Mouse (Mus musculus): ENCODE results near the gene Akap1.
"Not testable (repeated sequence)": the region's sequence is repeated elsewhere in the genome, so short reads cannot be mapped to it uniquely, and the experiment has no call there.

DNA sequence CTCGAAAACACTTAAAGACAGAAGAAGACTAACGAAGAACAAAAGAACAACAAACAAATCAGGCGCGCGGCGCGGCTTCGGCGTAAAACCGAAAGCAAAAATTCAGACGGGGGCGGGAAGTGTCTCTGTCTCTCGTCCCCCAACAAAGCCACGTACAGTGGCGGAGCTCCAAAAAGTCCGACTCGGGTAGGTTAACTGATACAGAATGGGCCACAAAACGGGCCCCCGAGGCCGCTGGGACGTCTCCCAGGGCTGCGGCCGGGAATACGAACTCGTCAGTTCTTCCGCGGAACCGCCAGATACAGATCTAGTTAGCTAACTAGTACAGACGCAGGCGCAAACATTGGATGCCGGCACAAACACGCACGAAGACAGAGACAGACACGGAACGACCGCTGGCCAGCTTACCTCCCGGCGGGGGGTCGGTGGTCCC is 31.4 kb upstream of the Akap1 start:
- TF ChIP-seq CTCF (IDR thresholded peaks at IDR 0.05; ENCODE audit: low read depth, low read length); POLR2A (IDR thresholded peaks at IDR 0.05; ENCODE audit: extremely low read depth, insufficient read depth, low read length): not testable (repeated sequence)
